In the genomic region with DNA sequence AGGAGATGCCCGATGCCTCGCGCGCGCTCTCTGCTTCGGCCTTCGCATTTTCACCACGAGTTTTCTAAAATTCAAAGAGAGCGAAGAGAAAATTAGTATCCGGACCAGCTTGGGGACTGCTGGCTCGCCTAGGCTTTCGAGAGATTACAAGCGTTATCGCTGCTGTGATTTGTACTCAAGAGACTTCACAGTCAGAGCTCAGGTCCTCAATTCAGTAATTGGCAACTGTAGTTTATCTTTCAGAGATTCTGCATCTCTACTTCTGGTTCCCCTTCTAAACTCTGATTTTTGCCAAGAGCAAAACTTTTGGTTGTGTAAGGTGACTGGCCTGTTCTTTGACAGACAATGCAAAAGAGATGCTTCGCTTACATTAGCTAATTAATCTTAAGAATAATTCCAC, we compare ENCODE assay signal across 7 mouse cellular contexts. TPM values are rescaled to one million over a fixed set of nuclear protein-coding genes. Genes with fewer than 3 reads are reported as not detected.
DNase-seq lines count a peak whose midpoint lies in the region; ATAC-seq and TF ChIP-seq lines count a peak whose summit lies in the region.

No protein-coding gene starts in this region.

- no peaks in the 10 kb centered on the region for H3K27me3 ChIP-seq in spleen, adult 2 months (ENCODE audit: control insufficient read depth, insufficient read depth, low read length)
- no peaks in the 10 kb centered on the region for H3K27me3 ChIP-seq in forebrain, embryonic 14.5 days (replicated peaks; ENCODE audit: control insufficient read depth, insufficient read depth, low read length)
- H3K27me3 ChIP-seq in liver, embryonic 13.5 days: 0 out of 2 replicates have a peak, but pooled peaks cover 3% of the 10 kb centered on the region

- H3K9ac ChIP-seq in forebrain, embryonic 14.5 days (ENCODE audit: low read length): peak overlapping the region; percentile 67
- H3K9ac ChIP-seq in liver, embryonic 13.5 days: peak overlapping the region; percentile 76

- peak overlapping the region; percentile 94 for H3K27ac ChIP-seq in spleen, adult 2 months (ENCODE audit: insufficient read depth, low read length)
- H3K27ac ChIP-seq in forebrain, embryonic 14.5 days (ENCODE audit: low read depth, low read length): peak overlapping the region; percentile 78
- H3K27ac ChIP-seq in liver, embryonic 13.5 days: peak overlapping the region; percentile 89

- no peak; the same call in 1 of the 2 replicates for ATAC-seq in forebrain, embryonic 14.5 days
- no peak for ATAC-seq in liver, embryonic 13.5 days (ENCODE audit: low read depth)

- no peaks in the 10 kb centered on the region; the same call in 1 of the 2 replicates for H3K4me1 ChIP-seq in spleen, adult 2 months (ENCODE audit: control insufficient read depth, insufficient read depth, insufficient read length)
- peaks cover 6% of the 10 kb centered on the region for H3K4me1 ChIP-seq in forebrain, embryonic 14.5 days (ENCODE audit: control insufficient read depth, insufficient read depth, low read length)
- peaks cover 16% of the 10 kb centered on the region for H3K4me1 ChIP-seq in liver, embryonic 13.5 days (replicated peaks)

- DNase-seq in spleen, adult 2 months (ENCODE audit: low read depth in 1 of 2, low spot score in 2 of 2): no peak
- no peak for DNase-seq in spleen, postnatal 10 days (ENCODE audit: low spot score in 2 of 2)
- DNase-seq in forebrain, embryonic 14.5 days (ENCODE audit: low spot score): no peak
- no peak for DNase-seq in liver, embryonic 13.5 days
- DNase-seq in adrenal gland, postnatal 36 days: no peak
- no peak for DNase-seq in thymus, postnatal 25 days
- DNase-seq in right cerebral cortex, postnatal 10 days (ENCODE audit: low spot score in 2 of 2): no peak

- no peaks in the 10 kb centered on the region for H3K9me3 ChIP-seq in forebrain, embryonic 14.5 days (replicated peaks; ENCODE audit: control insufficient read depth, low read length)
- no peaks in the 10 kb centered on the region for H3K9me3 ChIP-seq in liver, embryonic 13.5 days (replicated peaks)

- peak overlapping the region; percentile 76 for H3K4me2 ChIP-seq in forebrain, embryonic 14.5 days (ENCODE audit: low read length)
- peak overlapping the region; percentile 94 for H3K4me2 ChIP-seq in liver, embryonic 13.5 days

- H3K4me3 ChIP-seq in spleen, adult 2 months (ENCODE audit: extremely low read depth, insufficient read depth, insufficient read length): peak overlapping the region; percentile 94
- H3K4me3 ChIP-seq in forebrain, embryonic 14.5 days (ENCODE audit: low read depth, low read length): peak overlapping the region; percentile 47
- peak overlapping the region; percentile 73 for H3K4me3 ChIP-seq in liver, embryonic 13.5 days (replicated peaks)

- H3K36me3 ChIP-seq in spleen, adult 2 months (ENCODE audit: control insufficient read depth, insufficient read depth, low read length): no peaks in the 10 kb centered on the region
- H3K36me3 ChIP-seq in forebrain, embryonic 14.5 days (ENCODE audit: control insufficient read depth, insufficient read depth, low read length): no peaks in the 10 kb centered on the region
- H3K36me3 ChIP-seq in liver, embryonic 13.5 days: no peaks in the 10 kb centered on the region

- no peak for TF ChIP-seq POLR2A in spleen, adult 2 months (IDR thresholded peaks at IDR 0.05; ENCODE audit: low read depth, low read length)

- TF ChIP-seq CTCF in spleen, adult 2 months (IDR thresholded peaks at IDR 0.05; ENCODE audit: extremely low read depth, insufficient read depth, insufficient read length, insufficient replicate concordance): no peak

- 6% methylated on average over 15 of the region's 15 CpGs for WGBS in spleen, adult 2 months
- WGBS in forebrain, embryonic 14.5 days: 4% methylated on average over 15 of the region's 15 CpGs
- 5% methylated on average over 15 of the region's 15 CpGs for WGBS in liver, embryonic 13.5 days (ENCODE audit: insufficient replicate concordance)

RNA-seq across cellular contexts. Expression of gene Zfyve16, which starts 0.6 kb away (rescaled TPM):
- polyA plus RNA-seq in spleen, adult 2 months (2012; rRNA removed): 1.4 and 1.8 TPM in 2 replicates
- polyA plus RNA-seq in forebrain, embryonic 14.5 days (2014; fragmentation: Nextera tagmentation; extraction: Ambion mirVana): 9.4 and 10.2 TPM in 2 replicates
- polyA plus RNA-seq in liver, embryonic 13.5 days (2015; fragmentation: Nextera tagmentation; extraction: Ambion mirVana): 1.5 and 2.0 TPM in 2 replicates
- 10 to 100 TPM; 28.3 to 28.5 TPM for total RNA-seq in adrenal gland, postnatal 36 days (2021)

RNA-seq across cellular contexts. Expression of gene Spz1, which starts 44.7 kb away (rescaled TPM):
- polyA plus RNA-seq in spleen, adult 2 months (2012; rRNA removed): not detected in 2 replicates
- polyA plus RNA-seq in forebrain, embryonic 14.5 days (2014; fragmentation: Nextera tagmentation; extraction: Ambion mirVana): not detected in 2 replicates
- polyA plus RNA-seq in liver, embryonic 13.5 days (2015; fragmentation: Nextera tagmentation; extraction: Ambion mirVana): not detected in 2 replicates
- total RNA-seq in adrenal gland, postnatal 36 days (2021): not detected

RNA-seq across cellular contexts. Expression of gene Fam151b, which starts 47.4 kb away (rescaled TPM):
- 0.81 and 0.96 TPM in 2 replicates for polyA plus RNA-seq in spleen, adult 2 months (2012; rRNA removed)
- polyA plus RNA-seq in forebrain, embryonic 14.5 days (2014; fragmentation: Nextera tagmentation; extraction: Ambion mirVana): 0.32 and 0.34 TPM in 2 replicates
- 0.08 TPM in 1 of 2 replicates, not detected in the other for polyA plus RNA-seq in liver, embryonic 13.5 days (2015; fragmentation: Nextera tagmentation; extraction: Ambion mirVana)
- 1 to 10 TPM; 4.5 to 6.5 TPM for total RNA-seq in adrenal gland, postnatal 36 days (2021)
